Mouse (Mus musculus) brown adipose tissue, adult 24 weeks (tissue): ENCODE measurements at regions not wholly inside any gene's neighbourhood (a gene's known extent, or its start where the extent isn't known, plus 50 kb on each side); places are given as distances from the start of the nearest gene placed in this dataset.
A peak's percentile ranks its signal among the peaks of the same experiment; 100 is the strongest.

Source experiments
- H3K27ac ChIP-seq: fragments of 200-500 bp; replicated peaks from 2 replicates; pipeline ENCODE4 v1.5.1; 2012; ENCODE audit warnings: low read depth, mild to moderate bottlenecking, low read length
- H3K4me1 ChIP-seq: fragments of 200-500 bp; 2 replicates; pipeline ENCODE4 v1.6.1; 2012; ENCODE audit warnings: low read length, mixed read lengths; ENCODE audit not compliant: control insufficient read depth, insufficient read depth, insufficient read length
- H3K4me3 ChIP-seq: fragments of 200-500 bp; 2 replicates; pipeline ENCODE4 v1.5.1; 2012; ENCODE audit warnings: low read depth, mild to moderate bottlenecking, low read length, moderate library complexity; ENCODE audit not compliant: insufficient read depth

DNA sequence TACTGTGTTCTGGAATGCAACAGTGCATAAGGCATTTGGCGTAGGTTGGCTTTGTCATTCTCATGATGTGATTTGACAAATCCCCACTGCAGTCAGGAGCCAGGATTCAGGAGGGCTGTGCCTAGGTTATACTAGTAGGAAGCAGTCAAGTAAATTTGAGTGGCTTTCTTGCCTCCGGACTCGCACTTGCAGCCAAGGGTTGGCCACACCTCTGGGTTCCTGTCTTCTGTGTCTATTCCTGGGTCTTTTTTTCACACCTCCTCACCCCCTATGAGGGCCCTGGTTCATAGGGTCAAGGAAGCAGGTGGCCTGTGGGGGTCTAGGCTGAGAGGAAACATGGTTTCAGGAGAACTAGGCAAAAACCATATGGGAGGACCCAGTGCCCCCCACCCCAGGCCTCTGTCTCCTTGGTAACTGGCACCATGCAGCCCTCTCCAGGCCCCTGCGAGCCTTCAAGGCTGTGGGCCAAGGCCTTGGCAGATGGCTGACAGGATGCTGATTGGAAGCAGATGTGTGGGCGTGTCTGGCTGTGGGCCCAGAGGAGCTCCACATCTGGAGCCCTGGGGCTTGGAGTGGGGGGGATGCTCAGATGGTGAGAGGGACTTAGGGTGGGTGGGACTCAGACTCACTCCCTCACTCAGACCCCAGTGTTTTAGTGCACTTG, 195.7 kb downstream of the Rgs3 start:
- H3K27ac ChIP-seq: no peak overlapping the region
- no peak overlapping the region for H3K4me3 ChIP-seq
- peaks cover 13% of the 10 kb centered on the region for H3K4me1 ChIP-seq

DNA sequence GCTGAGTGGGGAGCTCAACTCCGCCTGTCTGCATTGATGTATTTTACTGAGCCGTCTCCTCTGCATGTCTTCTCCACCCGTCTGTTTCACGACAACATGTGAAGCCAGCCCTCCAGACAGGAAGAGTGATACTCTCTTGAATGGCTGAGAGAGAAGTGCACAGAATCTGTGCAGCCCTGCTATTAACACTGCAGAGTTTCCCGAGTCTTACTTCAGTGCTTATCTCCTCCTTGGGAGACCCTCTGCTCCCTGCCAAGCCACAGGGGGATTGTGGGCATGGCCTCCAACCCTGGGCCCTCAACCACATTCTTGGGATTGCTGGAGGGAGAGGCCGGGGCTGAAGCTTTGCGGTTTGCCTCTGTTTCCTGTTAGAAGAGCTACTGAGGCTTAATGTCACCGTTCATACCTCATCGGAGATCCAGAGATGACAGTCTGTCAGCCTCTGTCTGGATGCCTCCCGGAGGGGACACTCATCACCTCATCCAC, 197.1 kb downstream of the Rgs3 start:
- H3K4me1 ChIP-seq: peaks cover 15% of the 10 kb centered on the region

DNA sequence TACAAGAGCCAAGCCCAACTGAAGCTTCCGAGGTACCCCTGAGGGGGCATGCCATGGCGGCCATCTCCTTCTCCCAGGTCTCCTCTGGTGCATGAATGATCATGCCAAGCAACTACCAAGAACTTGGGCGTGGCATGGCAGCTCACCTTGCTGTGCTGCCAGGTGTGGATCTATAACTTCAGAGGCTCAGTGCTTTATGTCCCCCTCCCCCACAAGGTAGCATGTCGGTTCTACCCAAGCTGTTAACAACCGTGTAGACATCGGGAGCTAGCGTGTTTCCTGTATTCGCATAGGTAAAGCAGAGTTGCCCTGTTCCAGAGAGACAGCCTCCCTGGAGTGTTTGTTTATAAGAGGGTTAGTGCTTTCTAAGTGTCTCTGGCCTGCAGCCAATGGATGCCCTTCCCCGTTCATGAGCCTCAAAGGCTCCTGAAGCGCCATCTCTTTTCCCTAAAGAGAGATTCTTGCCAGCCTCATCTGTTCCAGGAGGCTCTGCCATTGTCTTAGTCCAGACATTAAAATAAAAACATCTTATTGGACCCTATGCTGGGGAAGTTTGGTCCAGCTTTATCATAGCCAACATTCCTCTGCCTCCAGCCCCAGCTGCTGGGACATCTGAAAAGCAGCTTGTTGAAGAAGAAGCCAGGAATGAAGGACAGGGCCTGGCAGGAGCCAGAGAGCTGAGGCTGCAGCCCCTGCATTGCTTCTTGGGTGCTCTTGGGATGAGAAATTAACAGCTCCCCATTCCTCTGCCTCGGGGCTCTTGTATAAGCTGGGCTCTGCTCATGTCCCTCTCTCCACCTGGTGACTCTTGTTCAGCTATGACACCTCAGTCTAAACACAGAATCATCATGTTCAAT, 201.3 kb downstream of the Rgs3 start:
- Histone ChIP-seq H3K4me3 (no peak overlapping the region), H3K27ac (no peak overlapping the region), H3K4me1 (peaks cover 3% of the 10 kb centered on the region)

More for the DNA sequence above, 197.1 kb downstream of the Rgs3 start:
- Histone ChIP-seq H3K4me3 (no peak overlapping the region), H3K27ac (no peak overlapping the region)

DNA sequence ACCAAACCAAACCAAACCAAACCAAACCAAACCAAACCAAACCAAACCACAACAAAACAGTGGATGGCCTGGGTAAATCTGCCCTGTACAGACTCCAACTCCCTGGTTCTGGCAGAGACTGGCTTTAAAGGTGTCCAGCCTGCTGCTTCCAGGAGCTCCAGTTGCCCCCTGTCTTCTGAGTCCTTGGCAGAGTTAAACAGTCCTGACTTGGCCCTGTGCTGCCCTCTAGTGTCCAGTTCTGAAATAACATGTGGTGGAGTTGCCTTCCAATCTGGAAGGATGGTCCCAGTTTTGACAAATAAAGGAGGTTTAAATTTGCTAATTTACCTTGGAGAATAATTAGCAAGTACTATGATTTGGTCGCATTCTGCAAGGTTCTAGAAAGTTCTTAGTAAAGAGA, 202.0 kb downstream of the Rgs3 start:
- no peak overlapping the region for H3K4me3 ChIP-seq

DNA sequence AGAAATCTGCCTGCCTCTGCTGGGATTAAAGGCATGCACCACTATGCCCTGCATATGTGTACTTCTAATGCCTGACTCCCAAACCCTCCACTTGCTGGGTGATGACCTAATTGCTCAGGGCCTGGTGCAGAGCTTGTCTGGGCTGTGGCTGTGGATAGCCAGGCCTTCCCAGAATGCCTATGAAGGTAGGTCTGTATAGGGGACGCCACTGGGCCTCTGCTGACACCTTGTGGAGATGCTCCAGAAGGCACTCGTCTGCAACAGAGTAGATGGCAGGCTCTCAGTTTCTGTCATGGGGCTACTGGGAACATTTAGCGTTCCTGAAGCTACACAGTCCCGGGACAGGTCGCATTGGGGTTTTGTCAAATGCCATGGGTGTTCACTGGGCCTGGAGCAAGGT, 201.4 kb upstream of the Zfp618 start:
- H3K4me1 ChIP-seq: peaks cover 3% of the 10 kb centered on the region; the same call in 1 of the 2 replicates
- H3K27ac ChIP-seq: no peak overlapping the region
- no peak overlapping the region for H3K4me3 ChIP-seq

More for the DNA sequence above, 202.0 kb downstream of the Rgs3 start:
- Histone ChIP-seq H3K4me1 (peaks cover 3% of the 10 kb centered on the region), H3K27ac (no peak overlapping the region)

DNA sequence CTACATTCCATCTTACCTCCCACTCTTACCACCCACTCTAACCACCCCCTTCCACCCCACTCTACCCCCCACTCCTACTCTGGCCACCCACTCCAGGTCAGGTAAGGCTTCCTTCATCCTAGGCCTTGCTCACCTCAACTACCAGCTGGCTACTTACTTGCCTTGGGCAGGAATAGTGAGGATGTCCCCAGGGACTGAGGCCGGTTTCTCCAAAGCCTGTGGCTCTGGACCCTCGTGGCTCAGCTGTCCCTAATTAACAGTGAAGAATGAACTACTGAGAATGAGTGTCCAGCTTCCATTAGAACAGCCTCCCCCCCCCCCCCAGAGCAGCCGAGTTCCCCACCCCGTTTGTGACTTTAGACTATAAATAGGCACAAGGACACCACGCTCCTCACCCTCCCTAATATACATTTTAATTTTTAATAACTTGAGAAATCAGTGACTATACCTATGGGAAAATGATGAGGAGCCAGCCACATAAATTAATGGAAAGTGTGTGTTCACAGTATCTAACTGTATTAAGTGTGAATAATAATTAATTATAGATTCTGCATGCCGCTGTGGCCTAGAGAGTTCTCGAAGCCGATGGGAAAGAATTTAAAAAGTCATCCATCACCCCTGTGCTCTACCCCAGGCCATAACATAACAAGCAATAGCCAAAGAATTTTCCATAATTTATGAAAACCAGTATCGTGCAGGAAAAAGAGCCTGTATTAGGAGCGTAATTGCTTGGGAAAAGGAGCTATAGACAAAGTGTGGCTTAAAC, 195.7 kb upstream of the Zfp618 start:
- no peak overlapping the region for H3K27ac ChIP-seq
- no peaks in the 10 kb centered on the region for H3K4me1 ChIP-seq
- no peak overlapping the region for H3K4me3 ChIP-seq

DNA sequence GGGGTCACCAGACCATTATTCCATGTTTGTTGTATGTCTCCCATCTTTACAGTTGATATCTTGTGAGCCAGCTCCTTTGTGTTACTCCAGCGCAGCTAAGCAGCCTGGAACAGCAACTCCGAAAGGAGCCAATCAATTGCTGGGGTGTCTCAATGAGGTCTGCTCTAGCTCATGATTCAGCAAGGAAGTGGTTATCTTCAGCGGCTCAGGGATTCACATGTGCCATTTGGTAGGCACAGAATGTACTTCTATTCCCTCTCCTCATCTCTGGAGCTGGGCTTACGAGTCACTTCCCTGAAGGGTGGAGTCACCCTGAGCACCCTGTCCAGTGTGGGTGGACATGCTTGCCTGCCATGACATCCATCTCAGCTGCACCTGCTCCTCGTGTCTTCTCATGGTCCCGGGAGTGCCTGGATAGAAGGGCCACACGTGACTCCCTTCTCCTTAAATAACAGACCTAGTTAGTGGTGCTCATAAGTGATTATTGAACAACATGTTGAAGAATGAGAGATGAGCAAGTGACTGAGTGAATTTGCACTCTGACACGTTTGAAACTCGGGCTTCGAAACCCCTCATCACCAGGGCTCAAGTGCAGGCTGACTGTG, 190.3 kb upstream of the Zfp618 start:
- Histone ChIP-seq H3K27ac (no peak overlapping the region), H3K4me1 (peaks cover 12% of the 10 kb centered on the region), H3K4me3 (no peak overlapping the region)

DNA sequence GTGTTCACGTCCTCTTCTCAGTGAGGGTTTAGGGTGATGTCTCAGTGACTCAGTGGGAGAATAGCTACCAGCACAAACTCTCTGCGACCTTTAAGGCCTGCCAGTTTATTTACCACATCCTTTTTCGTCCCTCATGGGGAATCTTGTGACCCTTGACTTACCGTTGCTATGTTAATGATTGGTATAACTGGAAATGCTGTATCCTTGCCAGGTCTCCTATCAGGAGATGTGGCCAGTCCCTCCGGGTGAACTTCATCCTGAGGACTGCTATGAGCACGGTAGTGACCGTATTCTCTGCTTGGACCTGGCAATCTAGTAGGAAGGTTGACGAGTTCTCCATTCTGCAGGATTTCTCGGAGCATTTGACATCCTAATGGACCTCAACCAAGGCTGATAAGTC, 188.5 kb upstream of the Zfp618 start:
- no peak overlapping the region for H3K4me3 ChIP-seq
- peaks cover 12% of the 10 kb centered on the region for H3K4me1 ChIP-seq
- peak overlapping the region; percentile 56 for H3K27ac ChIP-seq

DNA sequence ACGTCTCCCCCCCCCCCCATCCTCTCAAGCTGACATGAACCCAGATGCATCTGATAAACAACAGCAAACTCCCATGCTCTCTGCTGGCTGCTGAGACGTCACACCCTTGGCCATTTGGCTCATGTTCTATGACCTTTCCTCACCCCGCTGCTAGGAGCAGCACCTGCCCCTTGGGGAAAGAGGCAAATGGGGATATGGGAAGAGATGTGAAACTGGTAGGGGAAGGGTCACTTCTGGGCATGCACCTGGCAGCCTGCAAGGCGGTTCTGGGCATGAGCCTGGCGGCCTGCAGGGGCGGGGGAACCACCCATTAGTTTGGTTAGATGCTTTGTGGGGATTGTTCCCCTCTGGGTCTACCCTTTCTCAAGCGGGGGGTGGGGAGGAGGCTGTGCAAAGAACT, 187.9 kb upstream of the Zfp618 start:
- Histone ChIP-seq H3K27ac (peak overlapping the region; percentile 93), H3K4me3 (no peak overlapping the region), H3K4me1 (peaks cover 12% of the 10 kb centered on the region)

DNA sequence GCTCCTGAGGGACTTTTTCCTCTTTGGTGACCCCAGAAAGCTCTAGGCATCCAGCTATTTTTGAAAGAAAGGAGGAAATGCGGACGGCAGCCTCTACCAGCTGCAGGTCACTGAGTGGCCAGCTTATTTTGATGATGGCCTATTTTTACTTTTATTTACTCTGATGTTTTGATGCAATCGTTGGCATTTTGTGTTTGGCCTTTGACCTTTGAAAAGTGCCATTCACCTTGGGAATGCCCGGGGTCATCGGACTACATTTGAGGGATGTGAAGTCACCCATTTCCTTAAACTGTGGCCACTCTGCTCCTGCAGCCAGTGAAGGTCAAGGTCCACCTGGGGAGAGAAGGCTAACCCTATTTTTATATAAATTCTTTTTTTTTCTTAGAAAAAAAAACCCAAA, 186.8 kb upstream of the Zfp618 start:
- H3K27ac ChIP-seq: 0 out of 2 replicates have a peak overlapping the region, but pooled peaks have one; percentile 29
- peaks cover 12% of the 10 kb centered on the region for H3K4me1 ChIP-seq
- H3K4me3 ChIP-seq: no peak overlapping the region

DNA sequence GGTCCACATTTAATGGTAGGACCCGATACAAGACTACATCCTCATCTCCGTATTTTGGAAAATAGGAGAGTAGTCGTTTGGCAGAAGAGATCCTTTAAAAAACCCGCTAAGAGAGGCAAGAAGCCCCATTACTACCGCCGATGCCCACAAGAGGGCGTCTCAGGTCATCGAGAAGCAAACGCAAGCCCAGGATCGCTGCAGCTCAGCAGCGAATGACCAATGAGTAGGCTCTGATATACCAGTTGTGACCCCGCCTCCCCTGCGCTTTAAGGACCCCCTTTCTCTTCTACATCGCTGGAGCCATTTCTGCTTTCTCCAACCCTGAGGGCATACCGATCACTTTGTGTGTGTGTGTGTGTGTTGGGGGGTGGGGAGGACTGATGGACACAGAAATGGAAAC, 185.0 kb upstream of the Zfp618 start:
- Histone ChIP-seq H3K4me1 (peaks cover 12% of the 10 kb centered on the region), H3K27ac (no peak overlapping the region), H3K4me3 (peak overlapping the region; percentile 63)

DNA sequence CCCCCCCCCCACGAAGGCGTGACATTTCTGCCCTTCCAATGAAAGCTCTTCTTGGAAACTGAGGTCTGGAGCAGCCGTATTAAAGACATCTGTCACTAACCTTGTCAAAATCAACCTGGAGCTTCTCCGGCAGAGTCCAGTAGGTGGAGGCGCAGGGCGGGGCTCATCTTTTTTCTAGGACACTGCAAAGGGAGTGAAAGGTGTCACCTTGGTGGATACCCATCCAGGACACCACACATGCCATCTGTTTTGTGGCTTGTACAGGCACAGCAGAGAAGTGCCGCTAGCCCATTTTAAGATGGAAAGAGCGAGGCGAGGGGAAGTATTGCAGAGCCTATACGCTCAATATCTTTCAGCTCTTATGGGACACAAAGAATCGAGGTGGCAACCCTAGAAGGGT, 184.5 kb upstream of the Zfp618 start:
- H3K4me3 ChIP-seq: peak overlapping the region; percentile 63
- no peak overlapping the region for H3K27ac ChIP-seq
- peaks cover 12% of the 10 kb centered on the region for H3K4me1 ChIP-seq

DNA sequence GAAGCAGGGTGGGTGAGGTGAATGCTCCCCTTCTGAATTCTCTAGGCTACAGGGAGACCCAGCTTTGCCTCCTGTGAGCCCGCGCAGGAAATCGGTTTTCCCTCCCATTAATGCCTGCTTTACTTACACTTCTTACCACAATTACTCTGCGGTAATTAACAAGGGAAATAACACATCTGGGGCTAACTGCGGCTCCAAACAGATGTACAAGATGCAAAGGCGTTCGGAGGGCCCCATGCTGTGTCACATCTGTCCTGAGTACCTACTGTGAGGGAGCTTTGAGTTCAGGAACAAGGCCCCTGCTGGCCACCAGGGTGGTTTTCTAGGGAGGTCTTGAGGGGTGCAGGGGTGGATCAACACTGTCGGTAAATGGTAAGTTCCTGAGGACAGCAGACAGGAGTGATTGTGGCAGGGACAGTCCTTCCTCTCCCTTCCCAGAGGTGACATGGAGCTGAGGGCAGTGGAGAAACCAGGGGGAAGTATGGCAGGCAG, 184.0 kb upstream of the Zfp618 start:
- H3K4me3 ChIP-seq: no peak overlapping the region
- H3K4me1 ChIP-seq: peaks cover 12% of the 10 kb centered on the region
- no peak overlapping the region for H3K27ac ChIP-seq

DNA sequence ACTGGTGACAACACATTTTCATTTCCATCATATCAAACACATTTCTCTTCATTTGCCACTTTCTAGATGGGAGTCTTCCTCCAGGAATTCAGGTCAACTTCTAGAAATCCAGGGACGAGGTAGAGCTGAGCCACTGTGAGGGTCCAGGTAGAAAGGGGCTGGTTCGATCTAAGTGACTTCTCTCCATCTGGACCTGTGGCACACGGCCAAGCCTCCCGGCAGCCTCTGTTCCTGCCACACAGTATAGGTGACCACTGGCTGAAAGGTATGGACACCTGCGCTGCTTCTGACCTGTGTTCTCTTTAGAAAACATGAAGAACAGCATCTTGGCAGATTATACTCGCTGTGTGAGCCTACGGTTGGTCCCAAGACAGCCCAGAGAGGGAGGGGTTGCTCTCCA, 179.7 kb upstream of the Zfp618 start:
- H3K27ac ChIP-seq: no peak overlapping the region
- no peaks in the 10 kb centered on the region for H3K4me1 ChIP-seq
- H3K4me3 ChIP-seq: no peak overlapping the region

DNA sequence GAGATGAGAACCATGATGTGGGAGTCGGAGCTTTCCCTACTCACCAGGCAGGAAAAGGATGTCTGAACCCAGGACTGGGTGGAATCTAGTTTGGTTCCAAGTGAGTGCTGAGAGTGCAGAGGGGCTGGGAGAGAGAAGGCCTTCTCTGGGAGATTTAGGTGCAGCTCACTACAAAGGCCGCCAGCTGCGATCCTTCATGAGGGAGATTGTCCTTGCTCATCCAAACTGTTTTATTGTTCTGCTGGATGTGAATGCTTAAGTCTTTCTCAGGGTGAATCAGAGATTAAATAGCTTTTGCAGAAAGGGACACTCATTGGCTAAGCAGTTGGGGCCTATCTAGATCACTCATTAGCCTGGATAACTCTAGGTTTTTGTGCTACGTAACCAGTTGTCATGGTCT, 175.7 kb upstream of the Zfp618 start:
- Histone ChIP-seq H3K4me3 (no peak overlapping the region), H3K27ac (no peak overlapping the region), H3K4me1 (no peaks in the 10 kb centered on the region)
